Mouse (Mus musculus) embryonic fibroblast, embryonic 13.5 days (primary cell): ENCODE measurements around the gene Tas1r1.

ENCODE experiments used
- CTCF ChIP-seq: IDR thresholded peaks from 2 replicates; pipeline ENCODE4 v1.5.1; 2011; ENCODE audit warnings: mild to moderate bottlenecking, control low read depth, low read length, moderate library complexity, borderline replicate concordance; ENCODE audit not compliant: insufficient read depth
- POLR2A ChIP-seq: IDR thresholded peaks from 2 replicates; pipeline ENCODE4 v1.6.1; 2011; ENCODE audit warnings: low read depth, mild to moderate bottlenecking, control low read depth, low read length, moderate library complexity

GRCm38 (mm10) chr4:151983560-151983959 is 54.8 kb downstream of the Tas1r1 start:
- no peak for TF ChIP-seq CTCF
- no peak for TF ChIP-seq POLR2A
